Mouse (Mus musculus): ENCODE results near the gene Taf1b.

Taf1b gene

DNA sequence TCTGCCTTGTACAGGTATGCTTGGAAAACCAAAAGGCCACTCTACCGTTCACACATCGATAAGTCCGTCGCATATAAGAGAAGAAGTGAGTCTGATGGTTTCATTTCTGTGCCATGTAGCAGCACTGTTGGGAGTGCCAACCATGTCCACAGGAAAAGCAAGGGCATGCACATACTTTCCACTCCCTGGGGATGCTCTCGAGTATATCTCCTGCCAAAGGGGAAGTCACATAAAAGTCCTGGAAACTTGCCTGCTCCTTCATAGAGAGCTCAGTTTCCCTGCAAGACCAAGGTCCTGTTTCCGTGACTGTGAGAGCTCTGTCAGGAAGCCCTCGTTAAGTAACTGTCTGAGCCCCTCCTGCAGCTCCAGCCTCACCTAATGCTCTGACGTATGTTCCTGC, 57.8 kb downstream of the Taf1b start:
- DNase-seq: no peak

DNA sequence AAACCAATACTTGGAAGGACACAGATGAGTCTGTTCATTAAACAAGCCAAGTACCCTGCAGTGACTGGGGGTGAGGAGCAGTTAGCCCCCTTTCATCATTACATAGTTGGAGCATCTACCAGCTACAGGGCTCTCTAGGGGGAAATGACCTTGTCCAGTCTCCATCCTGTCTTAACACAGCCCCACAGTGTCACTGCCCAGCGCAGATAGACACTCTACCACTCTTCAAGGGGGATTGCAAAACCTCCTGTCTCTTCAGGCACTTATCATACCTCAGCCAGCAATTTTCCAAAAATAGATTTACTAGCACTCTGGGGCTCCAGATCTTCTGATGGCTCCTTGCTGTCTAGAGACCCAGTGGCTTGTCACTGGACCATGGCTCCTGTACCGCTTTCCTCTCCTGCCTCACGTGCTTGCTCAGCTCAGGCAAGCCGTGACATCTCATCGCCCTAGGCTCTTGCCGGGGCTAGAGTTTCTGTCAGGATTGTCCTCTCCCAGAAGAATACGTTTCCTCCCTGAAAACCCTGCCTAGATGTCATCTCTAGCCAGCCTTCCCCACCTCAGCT, 65.3 kb downstream of the Taf1b start:
- no peak for DNase-seq

DNA sequence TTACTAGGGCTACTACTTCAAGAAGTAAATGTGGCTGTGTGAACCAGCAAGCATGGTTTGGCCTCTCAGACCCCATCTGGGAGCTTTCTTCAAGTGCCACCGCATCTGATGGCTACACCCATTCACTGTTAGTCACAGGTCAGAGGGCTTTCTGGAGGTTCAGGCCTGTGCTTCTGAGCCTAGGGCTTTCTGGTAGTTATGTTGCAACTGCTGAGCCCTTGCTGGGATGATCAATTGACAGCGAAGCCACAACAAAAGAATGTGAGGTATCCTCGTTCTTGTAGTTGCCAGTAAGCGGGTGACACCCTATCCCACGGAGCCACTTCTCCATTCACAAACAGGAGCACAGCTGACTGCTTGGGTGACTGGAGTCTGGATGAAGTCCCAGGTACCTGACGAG, 67.2 kb downstream of the Taf1b start:
- no peak for DNase-seq

GRCm38 (mm10) chr12:24567606-24568005, 69.4 kb downstream of the Taf1b start:
- no peak for DNase-seq

GRCm38 (mm10) chr12:24571523-24572392, 73.6 kb downstream of the Taf1b start, which contains the start of gene Grhl1:
Grhl1 (plus strand) TSS chr12:24572283.
- DNase-seq: peak; percentile 92

DNA sequence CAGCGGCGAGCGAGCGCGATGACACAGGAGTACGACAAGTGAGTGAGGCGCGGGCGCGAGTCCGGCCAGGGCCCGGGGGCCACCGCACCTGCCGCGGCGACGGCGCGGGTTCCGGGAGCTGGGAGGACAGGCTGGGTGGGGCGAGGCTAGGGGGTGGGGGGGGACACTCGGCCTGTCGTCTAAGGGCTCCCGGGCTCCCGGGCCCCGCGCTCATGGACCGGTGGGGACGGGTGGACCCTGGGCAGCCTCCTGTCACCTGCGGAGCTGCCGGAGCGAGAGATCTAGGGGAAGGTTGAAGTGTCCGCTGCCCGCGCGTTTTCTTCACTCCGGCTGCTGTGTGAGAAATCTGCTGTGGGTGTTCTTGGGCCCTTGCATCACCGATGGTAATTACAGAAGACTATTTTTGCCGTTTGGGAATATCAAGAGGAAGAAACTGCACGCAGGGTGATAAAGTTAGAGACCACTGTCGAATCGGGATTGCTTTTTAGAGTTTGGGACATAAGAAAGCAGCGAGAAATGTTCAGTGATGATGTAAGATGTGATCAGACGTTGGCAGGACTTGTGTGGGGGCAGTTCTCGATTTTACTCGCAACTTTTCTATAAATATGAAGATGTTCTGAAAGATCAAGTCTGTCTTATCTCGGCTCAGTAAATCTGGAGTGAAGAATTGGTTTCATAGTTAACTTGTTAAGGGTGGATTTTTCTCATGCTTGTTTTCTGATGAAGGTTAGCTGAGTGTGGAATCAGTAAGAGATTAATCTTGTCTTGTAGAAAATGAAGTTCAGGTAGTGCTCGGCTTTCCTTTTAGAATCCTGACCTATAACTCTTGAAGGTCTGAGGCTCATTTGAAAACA, 74.5 kb downstream of the Taf1b start:
- DNase-seq: peak; percentile 35

DNA sequence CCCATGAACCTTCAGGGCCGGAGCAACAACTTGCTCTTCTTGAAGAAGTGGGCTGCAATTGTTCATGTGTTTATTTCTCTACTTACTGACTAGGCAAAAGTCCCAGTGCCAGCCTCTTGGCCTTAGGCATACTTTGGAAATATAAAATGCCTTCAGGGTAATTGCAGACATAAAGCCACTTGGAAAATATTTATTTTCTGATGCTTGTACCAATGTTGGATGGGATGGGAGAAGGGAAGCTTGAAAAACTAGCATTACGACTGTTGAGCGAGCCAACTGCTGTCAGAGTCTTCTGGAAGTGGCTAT, 75.1 kb downstream of the Taf1b start:
- DNase-seq: no peak

GRCm38 (mm10) chr12:24574870-24575269, 76.7 kb downstream of the Taf1b start:
- DNase-seq: no peak

DNA sequence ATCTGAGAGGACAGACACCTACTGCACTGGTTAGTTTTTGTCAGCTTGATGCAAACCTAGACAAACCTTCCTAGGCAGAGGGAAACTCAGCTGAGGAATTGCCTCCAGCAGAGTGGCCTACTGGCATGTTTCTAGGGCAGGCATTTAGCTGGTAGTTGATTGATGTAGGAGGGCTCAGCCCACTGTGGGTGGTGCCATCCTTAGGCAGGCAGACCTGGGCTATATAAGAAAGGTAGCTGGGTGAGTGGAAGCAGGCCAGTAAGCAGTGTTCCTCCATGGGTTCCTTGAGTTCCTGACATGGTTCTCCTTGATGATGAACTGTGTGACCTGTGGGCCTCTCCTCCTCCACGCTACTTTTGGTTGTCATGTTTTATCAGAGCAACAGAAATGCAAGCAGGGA, 82.3 kb downstream of the Taf1b start:
- no peak for DNase-seq

DNA sequence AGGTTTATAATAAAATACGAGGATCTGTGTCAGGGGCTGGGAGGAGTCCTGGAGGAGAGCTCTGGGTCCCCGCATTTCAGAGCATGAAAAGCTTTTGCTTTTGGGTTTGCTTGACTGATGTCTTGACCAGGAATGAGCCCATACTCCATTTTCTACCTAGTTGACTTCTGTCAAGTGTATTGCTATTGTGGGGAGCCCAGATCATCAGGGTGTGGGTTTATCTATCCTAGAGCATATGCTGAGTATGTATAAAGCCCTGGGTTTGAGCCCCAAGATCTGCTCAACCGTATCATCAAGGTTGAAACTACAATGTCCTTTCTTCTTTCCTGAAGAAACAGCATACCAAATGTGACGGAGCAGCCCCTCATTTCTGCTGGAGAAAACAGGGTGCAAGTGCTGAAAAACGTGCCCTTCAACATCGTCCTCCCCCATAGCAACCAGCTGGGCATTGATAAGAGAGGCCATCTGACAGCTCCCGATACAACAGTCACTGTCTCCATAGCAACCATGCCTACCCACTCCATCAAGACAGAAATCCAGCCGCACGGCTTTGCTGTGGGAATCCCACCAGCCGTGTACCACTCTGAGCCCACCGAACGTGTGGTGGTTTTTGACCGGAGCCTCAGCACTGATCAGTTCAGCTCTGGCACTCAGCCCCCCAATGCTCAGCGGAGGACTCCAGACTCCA, 83.0 kb downstream of the Taf1b start:
- no peak for DNase-seq

DNA sequence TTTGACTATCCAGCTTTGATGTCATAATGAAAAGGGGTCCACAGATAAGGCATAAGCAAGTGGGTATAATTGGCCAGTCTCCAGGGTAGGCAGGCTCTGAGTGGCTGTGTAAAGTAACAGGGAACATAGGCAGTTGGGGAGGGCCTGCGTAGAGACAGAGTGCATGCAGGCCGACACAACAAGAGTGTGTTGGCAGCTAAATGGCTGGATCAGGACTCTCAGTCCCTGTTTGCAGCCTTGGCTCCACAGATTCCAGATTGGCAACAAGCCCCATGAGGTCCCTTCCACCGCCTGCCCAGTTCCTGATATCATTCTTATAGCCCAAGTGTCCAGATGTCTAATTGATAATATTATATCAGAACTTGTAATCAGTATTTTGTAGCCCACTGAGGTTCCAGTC, 85.5 kb downstream of the Taf1b start:
- no peak for DNase-seq

- no peak for DNase-seq
These were observed 86.7 kb downstream of the Taf1b start for GRCm38 (mm10) chr12:24584835-24585234.

DNA sequence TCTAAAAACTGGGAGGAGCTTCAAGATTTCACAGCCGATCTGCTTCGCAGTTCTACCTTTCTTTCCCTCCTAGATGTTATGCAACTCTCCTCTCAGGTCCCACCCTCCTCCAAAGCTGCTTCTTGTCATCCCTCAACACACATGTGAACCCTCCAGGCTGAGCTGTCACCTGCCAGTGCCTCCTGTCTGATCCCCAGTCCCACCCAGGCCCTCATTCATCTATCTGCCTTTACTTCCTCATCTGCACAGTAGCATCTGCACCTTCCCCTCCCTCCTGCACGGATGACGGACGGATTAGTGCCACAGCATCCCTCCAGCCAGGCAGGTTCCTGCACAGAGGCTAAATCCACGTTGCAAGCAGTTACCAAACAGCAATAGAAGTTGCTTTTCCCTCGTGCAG, 88.0 kb downstream of the Taf1b start:
- no peak for DNase-seq

DNA sequence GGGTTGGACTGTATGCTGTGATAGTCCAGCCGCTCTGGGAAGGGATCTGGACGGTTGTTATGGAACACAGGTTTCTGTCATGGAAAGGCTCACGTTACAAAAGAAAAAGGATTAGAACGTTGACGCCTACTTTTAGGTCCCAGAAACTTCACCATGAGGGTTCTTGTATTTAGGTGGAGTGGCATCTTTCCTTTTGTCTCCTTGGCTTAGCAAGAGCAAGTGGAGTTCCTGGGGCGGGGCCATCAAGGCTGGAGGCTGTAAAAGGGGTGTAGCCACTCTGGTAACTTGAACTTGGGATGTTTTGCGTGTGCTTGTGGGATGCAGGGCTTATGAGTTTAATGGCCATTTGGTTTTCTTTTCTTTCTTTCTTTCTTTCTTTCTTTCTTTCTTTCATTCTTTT, 92.2 kb downstream of the Taf1b start:
- no peak for DNase-seq

- DNase-seq: no peak
These were observed 93.9 kb downstream of the Taf1b start for GRCm38 (mm10) chr12:24592055-24592454.

- DNase-seq: no peak
These were observed 95.0 kb downstream of the Taf1b start for GRCm38 (mm10) chr12:24592956-24593672.

- DNase-seq: no peak
These were observed 99.2 kb downstream of the Taf1b start for GRCm38 (mm10) chr12:24597376-24597775.

- DNase-seq: no peak
These were observed 101.3 kb downstream of the Taf1b start for GRCm38 (mm10) chr12:24599366-24599895.

DNA sequence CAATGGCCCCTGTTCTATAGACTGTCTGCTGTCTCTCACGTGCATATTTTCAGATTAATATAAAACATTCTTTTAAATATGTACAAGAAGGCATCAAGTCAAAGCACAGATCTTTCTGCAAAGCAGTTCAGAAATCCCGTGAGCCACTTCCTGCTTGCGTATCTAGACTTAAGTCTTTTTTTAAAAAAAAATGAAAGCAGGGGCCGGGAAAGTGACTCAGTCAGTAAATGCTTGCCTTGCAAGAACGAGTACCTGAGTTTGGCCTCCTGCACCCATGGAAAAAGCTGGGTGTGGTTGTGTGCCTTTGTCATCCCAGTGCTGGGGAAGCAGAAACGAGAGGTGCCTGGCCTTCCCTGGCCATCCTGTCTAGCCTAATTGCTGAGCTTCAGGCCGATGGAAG, 101.9 kb downstream of the Taf1b start:
- no peak for DNase-seq

- DNase-seq: peak; percentile 72
These were observed 102.6 kb downstream of the Taf1b start for GRCm38 (mm10) chr12:24600806-24601205.

DNA sequence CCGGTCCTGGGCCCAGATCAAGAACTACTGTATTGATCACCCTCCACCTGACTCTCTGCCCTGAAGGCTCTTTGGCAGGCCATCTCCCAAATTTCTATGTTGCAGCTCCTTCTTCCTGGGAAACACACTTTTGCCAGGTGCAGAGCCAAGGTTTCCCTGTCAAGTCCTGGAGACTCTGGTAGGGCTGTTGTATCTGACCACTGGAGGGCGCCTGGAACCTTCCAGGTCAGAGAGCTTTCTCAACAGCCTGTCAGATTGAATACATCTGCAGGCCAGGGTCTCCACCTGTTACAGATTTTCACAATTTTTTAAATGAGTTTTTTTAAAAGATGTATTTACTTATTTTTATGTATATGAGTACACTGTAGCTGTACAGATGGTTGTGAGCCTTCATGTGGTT, 105.1 kb downstream of the Taf1b start:
- peak; percentile 51 for DNase-seq

GRCm38 (mm10) chr12:24606166-24606565, 108.0 kb downstream of the Taf1b start:
- DNase-seq: no peak

Data from cerebellum, adult 9-10 months (tissue).